Mouse (Mus musculus): ENCODE data around the gene Dennd1a. TPM values are rescaled to one million over a fixed set of nuclear protein-coding genes. Genes with fewer than 3 reads are reported as not detected.
"Not testable (repeated sequence)": the region's sequence is repeated elsewhere in the genome, so short reads cannot be mapped to it uniquely, and the experiment has no call there.

Dennd1a gene
- total RNA-seq, 2 experiments from 2014 or later, result 28.4 to 28.5 TPM

DNA sequence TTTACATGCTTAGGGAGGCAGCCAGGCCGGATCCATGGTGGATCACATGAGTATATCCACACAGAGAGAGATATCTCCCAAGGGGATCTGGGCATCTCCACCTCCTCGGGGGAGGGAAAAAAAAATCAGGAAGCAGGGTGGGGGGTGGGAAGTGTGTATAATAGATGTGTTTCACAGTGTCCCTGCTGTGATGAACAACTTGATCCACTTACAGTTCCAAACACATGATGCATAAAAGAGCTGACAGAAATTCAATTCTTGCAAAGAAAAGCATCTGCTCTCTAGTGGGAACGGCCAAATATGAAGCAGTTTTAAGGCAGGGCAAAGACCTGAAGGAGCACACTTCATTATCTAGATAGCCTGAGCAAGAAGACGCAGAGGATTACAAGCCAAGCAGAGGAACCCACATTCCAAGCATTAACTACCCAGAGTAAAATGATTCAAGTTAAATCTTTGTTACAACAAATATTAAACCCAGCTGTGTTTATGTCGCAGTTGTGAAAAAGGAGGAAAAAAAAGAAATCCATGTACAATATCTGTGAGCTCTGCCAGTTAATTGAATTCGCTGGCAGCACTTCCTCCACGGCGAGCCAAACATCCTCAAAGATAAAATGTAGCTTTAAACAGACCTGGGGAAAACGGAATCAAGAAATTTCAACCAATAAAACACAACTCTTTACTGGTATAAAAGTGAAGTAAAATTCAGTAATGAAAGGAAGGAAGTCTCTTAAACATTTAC, 341.4 kb downstream of the Dennd1a start:
- H3K4me3 ChIP-seq, result no peak overlapping the region
- TF ChIP-seq CTCF (IDR thresholded peaks at IDR 0.05), result no peak
- no peak overlapping the region for H3K27ac ChIP-seq
- intact Hi-C loops (cut with DNase I), result no loop called here
- no peak for DNase-seq

DNA sequence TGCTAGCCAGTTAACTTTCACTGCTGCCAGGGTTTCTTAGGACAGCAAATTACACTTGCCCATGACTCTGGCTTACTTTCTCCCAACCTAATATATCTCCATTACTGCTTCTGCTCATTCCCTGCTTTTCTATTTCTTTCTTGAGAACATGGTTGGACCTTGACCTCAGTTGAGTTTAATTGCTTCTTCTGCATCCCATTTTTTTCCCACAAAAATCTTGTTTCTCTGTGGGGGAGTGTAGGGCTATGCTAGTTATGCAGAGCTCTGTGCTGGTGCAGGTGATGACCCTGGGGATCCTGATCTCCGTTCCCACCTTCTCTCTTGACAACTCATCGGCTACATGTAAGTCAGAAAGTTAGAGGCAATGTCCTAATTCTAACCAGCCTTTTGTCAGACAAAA, 344.3 kb downstream of the Dennd1a start:
- no peak for DNase-seq
- intact Hi-C loops (cut with DNase I), result no loop called here

DNA sequence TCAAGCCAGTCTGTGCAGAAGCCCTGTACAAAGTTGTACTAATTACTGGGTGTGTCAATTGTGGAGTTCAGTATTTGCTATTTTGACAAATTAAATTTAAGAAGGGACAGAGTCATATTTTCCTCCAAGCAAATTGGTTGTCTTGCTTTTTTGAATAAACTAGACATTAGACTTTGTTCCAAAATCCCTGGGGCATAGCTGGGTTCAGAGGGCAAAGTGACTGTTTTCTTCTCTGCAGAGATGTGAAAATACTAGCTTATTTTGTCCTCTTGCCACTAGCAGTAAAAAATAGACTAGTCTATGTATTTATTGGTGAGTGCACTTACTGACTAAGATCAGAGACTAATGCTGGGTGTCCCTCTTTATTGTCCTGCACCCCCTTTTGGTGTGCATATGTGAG, 345.4 kb downstream of the Dennd1a start:
- intact Hi-C loops (cut with DNase I), result no loop called here
- no peak for TF ChIP-seq CTCF (IDR thresholded peaks at IDR 0.05)
- Histone ChIP-seq H3K27ac (no peak overlapping the region), H3K4me3 (no peak overlapping the region)
- no peak for DNase-seq

More for the DNA sequence above, 344.3 kb downstream of the Dennd1a start:
- H3K27ac ChIP-seq, result no peak overlapping the region
- no peak overlapping the region for H3K4me3 ChIP-seq
- no peak for TF ChIP-seq CTCF (IDR thresholded peaks at IDR 0.05)

DNA sequence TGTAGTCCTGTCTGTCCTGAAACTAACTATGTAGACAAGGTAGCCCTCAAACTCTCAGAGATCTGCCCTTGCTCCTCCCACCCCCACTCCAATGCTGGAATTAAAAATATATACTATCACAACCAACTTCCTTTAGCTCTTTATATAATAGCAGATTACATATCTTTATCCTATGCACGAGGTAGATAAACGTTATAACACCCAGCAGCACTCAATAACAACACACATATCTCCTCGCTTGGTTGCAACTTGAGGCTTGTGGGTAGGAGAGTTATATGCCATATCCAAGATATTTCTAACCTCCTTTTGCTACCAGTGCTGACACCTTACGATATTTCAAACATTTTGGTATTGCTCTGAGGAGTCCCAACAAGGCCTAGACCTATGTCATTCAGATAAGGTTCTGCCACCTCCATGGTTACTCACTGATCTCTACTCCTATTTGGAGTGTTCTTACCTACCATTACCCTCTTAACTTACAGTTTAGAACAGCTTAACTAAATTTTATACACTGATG, 346.3 kb downstream of the Dennd1a start:
- intact Hi-C loops (cut with DNase I), result no loop called here
- no peak for DNase-seq
- Histone ChIP-seq H3K4me3 (no peak overlapping the region), H3K27ac (no peak overlapping the region)
- no peak for TF ChIP-seq CTCF (IDR thresholded peaks at IDR 0.05)

- no peak overlapping the region for H3K4me3 ChIP-seq
- no peak for TF ChIP-seq CTCF (IDR thresholded peaks at IDR 0.05)
- H3K27ac ChIP-seq, result no peak overlapping the region
- no peak for DNase-seq
- intact Hi-C loops (cut with DNase I), result no loop called here
These were observed 347.2 kb downstream of the Dennd1a start for GRCm38 (mm10) chr2:37939997-37940396.

DNA sequence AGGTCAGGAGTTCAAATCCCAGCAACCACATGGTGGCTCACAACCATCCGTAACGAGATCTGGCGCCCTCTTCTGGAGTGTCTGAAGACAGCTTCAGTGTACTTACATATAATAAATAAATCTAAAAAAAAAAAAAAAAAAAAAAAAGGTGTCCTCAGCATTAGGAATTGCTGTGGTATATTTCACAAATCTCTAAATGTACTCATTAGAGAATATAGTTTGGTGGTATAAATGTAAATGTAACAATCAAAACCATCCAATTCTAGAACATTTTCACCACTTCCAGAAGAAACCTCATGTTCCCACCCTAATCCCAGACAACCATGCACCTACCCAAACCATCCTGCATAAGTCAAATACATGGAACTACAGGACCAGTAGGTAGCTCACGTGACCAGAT, 350.3 kb downstream of the Dennd1a start:
- DNase-seq; intact Hi-C loops (cut with DNase I); H3K27ac ChIP-seq; H3K4me3 ChIP-seq: not testable (repeated sequence)

- Histone ChIP-seq H3K4me3 (no peak overlapping the region), H3K27ac (no peak overlapping the region)
- DNase-seq, result no peak
- intact Hi-C loops (cut with DNase I), result no loop called here
- no peak for TF ChIP-seq CTCF (IDR thresholded peaks at IDR 0.05)
These were observed 354.9 kb downstream of the Dennd1a start for GRCm38 (mm10) chr2:37932240-37932639.

- Histone ChIP-seq H3K4me3 (no peak overlapping the region), H3K27ac (no peak overlapping the region)
- no peak for DNase-seq
- no peak for TF ChIP-seq CTCF (IDR thresholded peaks at IDR 0.05)
- intact Hi-C loops (cut with DNase I), result no loop called here
These were observed 355.9 kb downstream of the Dennd1a start for GRCm38 (mm10) chr2:37931018-37931930.

GRCm38 (mm10) chr2:37926133-37926503, 361.1 kb downstream of the Dennd1a start:
- DNase-seq, result no peak
- no peak for TF ChIP-seq CTCF (IDR thresholded peaks at IDR 0.05)
- Histone ChIP-seq H3K27ac (no peak overlapping the region), H3K4me3 (no peak overlapping the region)
- intact Hi-C loops (cut with DNase I), result no loop called here

GRCm38 (mm10) chr2:37925413-37926132, 361.6 kb downstream of the Dennd1a start:
- TF ChIP-seq CTCF (IDR thresholded peaks at IDR 0.05), result peak; percentile 93
- peak; percentile 44 for DNase-seq
- intact Hi-C loops (cut with DNase I), result loop anchor here (1.0 kb wide), 1 partner anchor 451 kb away; no protein-coding TSS in a partner anchor
- Histone ChIP-seq H3K27ac (no peak overlapping the region), H3K4me3 (no peak overlapping the region)

DNA sequence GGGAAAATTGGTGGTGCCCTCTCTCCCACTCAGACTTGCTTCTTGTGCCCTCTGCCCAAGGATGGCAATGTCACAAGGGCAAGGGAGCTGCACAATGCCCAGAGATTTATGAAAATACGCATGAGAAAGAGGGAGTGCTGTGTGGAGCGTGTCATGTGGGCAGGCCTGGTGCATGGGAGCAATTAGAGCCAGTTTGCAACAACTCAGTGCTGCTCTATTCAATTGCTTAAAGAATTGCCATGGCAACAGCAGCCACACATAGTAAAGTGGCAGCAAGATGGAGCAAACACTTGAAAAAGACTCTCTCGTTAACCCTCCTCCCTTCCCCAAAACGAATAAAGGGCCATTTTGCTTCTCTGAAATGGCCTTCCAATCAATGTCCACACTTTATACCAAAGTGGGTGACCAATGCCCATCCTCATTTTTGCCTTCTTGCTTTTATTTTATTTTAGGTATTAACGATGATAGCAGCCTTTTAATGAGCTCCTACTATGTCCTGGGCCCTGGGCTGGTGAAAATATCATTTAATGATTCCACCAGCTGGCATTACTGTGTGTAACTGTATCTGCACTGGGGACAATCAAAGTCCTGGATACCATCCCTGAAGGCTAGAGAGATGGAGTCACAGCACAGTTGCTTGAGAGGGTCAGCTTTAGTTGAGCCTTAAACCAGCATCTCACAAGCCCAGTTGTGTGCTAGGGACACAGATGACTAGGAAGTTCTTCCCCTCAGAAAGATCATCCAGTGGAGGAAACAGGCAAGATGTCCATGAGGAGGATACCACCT, 378.3 kb downstream of the Dennd1a start:
- Histone ChIP-seq H3K27ac (no peak overlapping the region), H3K4me3 (no peak overlapping the region)
- TF ChIP-seq CTCF (IDR thresholded peaks at IDR 0.05), result no peak
- DNase-seq, result no peak
- intact Hi-C loops (cut with DNase I), result no loop called here

DNA sequence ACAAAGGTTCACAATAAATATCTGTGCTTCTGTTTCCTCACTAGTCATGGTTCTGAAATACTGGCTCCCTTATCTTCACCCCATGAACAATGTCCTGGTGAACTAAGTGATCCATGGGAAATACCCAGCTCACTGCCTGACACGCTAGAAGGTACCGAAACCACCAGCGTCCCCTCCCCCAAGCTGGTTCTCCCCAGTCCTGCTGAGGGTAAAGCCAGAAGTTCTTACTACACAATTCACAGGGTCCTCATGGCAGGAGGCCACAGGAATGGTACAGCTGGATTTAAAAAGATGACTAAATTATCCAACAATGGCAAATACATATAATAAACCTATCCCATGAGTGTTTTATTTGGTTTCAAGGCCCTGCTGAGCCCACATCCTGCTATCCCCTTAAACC, 378.9 kb downstream of the Dennd1a start:
- Histone ChIP-seq H3K4me3 (no peak overlapping the region), H3K27ac (no peak overlapping the region)
- intact Hi-C loops (cut with DNase I), result no loop called here
- TF ChIP-seq CTCF (IDR thresholded peaks at IDR 0.05), result no peak
- DNase-seq, result no peak
